Mouse (Mus musculus) liver, embryonic 14.5 days (tissue): ENCODE results near the gene Pou2af1.

Source experiments
- CTCF ChIP-seq: IDR thresholded peaks from 2 replicates; pipeline ENCODE4 v1.5.1; 2016; ENCODE audit warnings: antibody characterized with exemption, low read depth, control low read depth
- EP300 ChIP-seq: IDR thresholded peaks from 2 replicates; pipeline ENCODE4 v1.6.1; 2016; ENCODE audit warnings: antibody characterized with exemption, low read depth

- TF ChIP-seq EP300 (no peak), CTCF (no peak)
Observed at GRCm38 (mm10) chr9:51163989-51164388, 49.5 kb upstream of the Pou2af1 start.
